Mouse (Mus musculus) cerebellum, adult 2 months (tissue): ENCODE measurements around the gene Ogdh.

Source experiments
- CTCF ChIP-seq: fragments of 200-500 bp; IDR thresholded peaks from 2 replicates; pipeline ENCODE4 v1.5.1; 2011; ENCODE audit warnings: low read depth, mild to moderate bottlenecking, control low read depth, low read length, moderate library complexity, borderline replicate concordance; ENCODE audit not compliant: insufficient read depth
- POLR2A ChIP-seq: fragments of 200-500 bp; IDR thresholded peaks from 2 replicates; pipeline ENCODE4 v1.6.1; 2011; ENCODE audit warnings: low read length, control low read depth, borderline replicate concordance; ENCODE audit not compliant: insufficient read depth

- TF ChIP-seq CTCF (no peak), POLR2A (no peak)
These were observed 114.2 kb downstream of the Ogdh start for GRCm38 (mm10) chr11:6405591-6406081.
